Mouse (Mus musculus): ENCODE data around the gene Wwox. TPM values are rescaled to one million over a fixed set of nuclear protein-coding genes. Genes with fewer than 3 reads are reported as not detected.

Wwox gene
- polyA plus RNA-seq, 1 experiment from 2014 or later, result 3.5 TPM

DNA sequence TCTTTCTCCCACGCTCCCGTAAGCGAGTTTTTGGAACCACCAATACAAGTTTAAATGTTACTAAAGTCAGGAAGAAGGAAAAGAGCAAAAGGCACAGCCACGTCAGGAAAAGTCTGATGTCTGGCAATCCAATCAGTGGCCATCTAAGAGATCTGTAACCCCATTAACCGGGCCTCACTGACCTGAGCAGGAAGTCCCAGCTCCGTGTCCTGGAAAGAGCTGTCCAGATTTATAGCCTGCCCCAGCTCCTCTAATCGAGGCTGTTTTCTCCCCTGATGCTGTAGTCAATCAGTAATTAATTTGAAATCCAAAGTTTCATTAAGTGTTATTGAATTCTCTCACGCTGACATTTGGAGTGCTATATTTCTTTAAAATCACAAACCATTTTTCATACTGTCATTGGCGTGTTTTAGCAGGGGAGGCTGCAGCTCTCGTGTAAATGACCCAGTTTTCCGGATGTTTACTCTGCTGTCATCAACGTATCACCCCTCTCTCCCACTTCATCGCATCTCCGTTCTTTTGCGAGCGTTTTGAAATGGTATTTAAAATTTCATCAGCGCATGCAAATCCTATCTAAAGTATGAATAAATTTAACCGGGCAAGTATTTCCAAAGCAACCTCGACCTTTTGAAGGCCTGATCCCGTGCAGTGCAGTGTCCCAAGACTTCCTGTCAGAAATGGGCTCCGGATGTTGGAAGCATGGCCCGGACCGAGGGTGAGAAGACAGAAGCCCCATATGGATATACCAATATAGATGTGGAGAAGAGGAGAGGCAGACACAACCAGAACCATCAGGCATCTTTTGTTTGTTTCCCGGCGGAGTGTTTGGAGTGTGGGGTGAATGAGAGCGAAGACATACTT lies 72.8 kb downstream of the Wwox start:
- Histone ChIP-seq H3K4me1 (ENCODE audit: control insufficient read depth, low read depth, low read length) (no peaks in the 10 kb centered on the region), H3K4me2 (ENCODE audit: low read depth, low read length) (no peak overlapping the region), H3K4me3 (ENCODE audit: low read depth, low read length) (no peak overlapping the region), H3K36me3 (ENCODE audit: control insufficient read depth, insufficient read depth) (no peaks in the 10 kb centered on the region), H3K9ac (ENCODE audit: low read depth, low read length) (no peak overlapping the region), H3K27me3 (ENCODE audit: control insufficient read depth, insufficient read depth, low read depth, low read length) (no peaks in the 10 kb centered on the region), H3K9me3 (replicated peaks; ENCODE audit: control insufficient read depth, low read length) (no peaks in the 10 kb centered on the region), H3K27ac (ENCODE audit: low read length) (no peak overlapping the region)
- ATAC-seq (ENCODE audit: low read depth), result no peak
- WGBS (ENCODE audit: insufficient replicate concordance), result 69% methylated on average over 26 of the region's 26 CpGs

DNA sequence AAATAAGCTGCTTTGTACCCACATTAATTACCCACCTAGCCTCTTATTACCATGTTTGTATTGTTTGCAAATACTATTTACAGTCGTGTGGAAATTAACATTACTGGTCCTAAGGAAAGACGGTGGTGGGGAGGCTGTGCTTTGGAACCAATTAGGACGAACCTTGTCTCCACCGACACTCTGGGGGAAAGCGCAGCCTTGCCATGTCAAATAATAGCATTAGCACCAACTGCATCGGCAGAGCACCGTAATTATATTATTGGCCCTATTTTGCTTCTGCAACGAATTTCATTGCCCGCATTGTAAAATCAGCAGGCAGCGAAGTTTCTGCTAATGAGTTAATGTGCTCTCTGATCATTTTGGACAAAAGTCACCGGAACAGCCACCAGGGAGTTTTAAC lies 75.2 kb downstream of the Wwox start:
- WGBS (ENCODE audit: insufficient replicate concordance), result 82% methylated on average over 11 of the region's 11 CpGs
- Histone ChIP-seq H3K4me2 (ENCODE audit: low read depth, low read length) (no peak overlapping the region), H3K27me3 (ENCODE audit: control insufficient read depth, insufficient read depth, low read depth, low read length) (no peaks in the 10 kb centered on the region), H3K4me3 (ENCODE audit: low read depth, low read length) (no peak overlapping the region), H3K27ac (ENCODE audit: low read length) (no peak overlapping the region), H3K4me1 (ENCODE audit: control insufficient read depth, low read depth, low read length) (no peaks in the 10 kb centered on the region), H3K36me3 (ENCODE audit: control insufficient read depth, insufficient read depth) (no peaks in the 10 kb centered on the region), H3K9me3 (replicated peaks; ENCODE audit: control insufficient read depth, low read length) (no peaks in the 10 kb centered on the region), H3K9ac (ENCODE audit: low read depth, low read length) (no peak overlapping the region)
- ATAC-seq (ENCODE audit: low read depth), result no peak

DNA sequence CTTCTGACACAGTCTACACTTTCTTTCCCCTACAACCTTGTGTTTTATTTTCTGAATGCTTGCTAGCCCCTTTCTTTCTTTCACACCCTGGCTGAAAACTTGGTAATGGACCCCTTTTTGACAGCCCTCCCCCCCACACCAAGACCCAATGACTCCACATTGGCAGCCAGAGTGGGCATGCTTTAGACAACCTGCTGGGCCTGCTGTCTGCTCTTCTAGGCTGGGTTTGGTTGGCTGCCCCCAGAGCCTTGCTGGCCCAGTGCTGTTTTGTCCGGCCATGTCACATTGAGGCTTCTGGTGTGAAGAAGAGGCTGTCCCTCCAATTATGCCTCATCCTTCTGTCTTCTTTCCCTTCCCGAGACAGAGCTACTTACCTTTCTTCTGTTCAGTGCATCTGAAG lies 83.6 kb downstream of the Wwox start:
- no peaks in the 10 kb centered on the region for H3K36me3 ChIP-seq (ENCODE audit: control insufficient read depth, insufficient read depth)
- 58% methylated on average over 2 of the region's 2 CpGs for WGBS (ENCODE audit: insufficient replicate concordance)
- H3K9me3 ChIP-seq (replicated peaks; ENCODE audit: control insufficient read depth, low read length), result no peaks in the 10 kb centered on the region
- H3K27me3 ChIP-seq (ENCODE audit: control insufficient read depth, insufficient read depth, low read depth, low read length), result no peaks in the 10 kb centered on the region
- no peaks in the 10 kb centered on the region for H3K4me1 ChIP-seq (ENCODE audit: control insufficient read depth, low read depth, low read length)
- H3K9ac ChIP-seq (ENCODE audit: low read depth, low read length), result no peak overlapping the region
- no peak overlapping the region for H3K27ac ChIP-seq (ENCODE audit: low read length)
- no peak for ATAC-seq (ENCODE audit: low read depth)
- no peak overlapping the region for H3K4me2 ChIP-seq (ENCODE audit: low read depth, low read length)
- H3K4me3 ChIP-seq (ENCODE audit: low read depth, low read length), result no peak overlapping the region

DNA sequence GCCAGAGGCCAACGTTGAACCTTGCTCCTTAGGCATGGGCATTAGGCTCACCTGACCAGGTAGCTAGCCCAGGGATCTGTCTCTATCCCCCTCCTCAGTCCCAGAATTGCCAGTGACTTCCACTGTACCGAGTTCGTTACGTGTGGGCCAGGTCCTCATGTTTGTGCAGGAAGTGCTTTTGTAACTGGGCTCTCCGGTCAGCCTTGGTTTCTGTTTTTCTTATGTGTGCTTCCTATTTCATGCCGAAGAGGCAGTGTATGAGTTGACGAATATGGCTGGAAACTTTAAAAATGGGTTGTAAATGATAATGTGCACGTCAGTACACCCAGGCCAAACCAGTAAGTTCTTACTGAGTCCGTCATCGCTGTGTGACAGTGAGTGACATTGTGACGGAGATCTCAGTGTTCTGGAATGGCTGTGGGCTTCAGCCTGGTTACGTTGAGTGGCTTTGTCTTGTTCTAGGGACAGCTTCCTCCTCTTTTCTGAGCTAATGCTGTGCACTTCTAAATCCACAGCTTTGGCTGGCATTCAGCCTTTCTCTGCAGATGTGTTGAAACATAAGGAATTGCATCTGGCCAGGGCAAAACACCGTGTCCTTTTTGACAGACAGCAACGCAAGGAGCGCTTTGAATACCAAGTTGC lies 87.3 kb downstream of the Wwox start:
- no peak for ATAC-seq (ENCODE audit: low read depth)
- WGBS (ENCODE audit: insufficient replicate concordance), result 70% methylated on average over 15 of the region's 15 CpGs
- Histone ChIP-seq H3K4me2 (ENCODE audit: low read depth, low read length) (no peak overlapping the region; the same call in 1 of the 2 replicates), H3K27ac (ENCODE audit: low read length) (no peak overlapping the region), H3K4me1 (ENCODE audit: control insufficient read depth, low read depth, low read length) (no peaks in the 10 kb centered on the region), H3K9me3 (replicated peaks; ENCODE audit: control insufficient read depth, low read length) (no peaks in the 10 kb centered on the region), H3K9ac (ENCODE audit: low read depth, low read length) (no peak overlapping the region), H3K27me3 (ENCODE audit: control insufficient read depth, insufficient read depth, low read depth, low read length) (no peaks in the 10 kb centered on the region), H3K4me3 (ENCODE audit: low read depth, low read length) (no peak overlapping the region), H3K36me3 (ENCODE audit: control insufficient read depth, insufficient read depth) (no peaks in the 10 kb centered on the region)

DNA sequence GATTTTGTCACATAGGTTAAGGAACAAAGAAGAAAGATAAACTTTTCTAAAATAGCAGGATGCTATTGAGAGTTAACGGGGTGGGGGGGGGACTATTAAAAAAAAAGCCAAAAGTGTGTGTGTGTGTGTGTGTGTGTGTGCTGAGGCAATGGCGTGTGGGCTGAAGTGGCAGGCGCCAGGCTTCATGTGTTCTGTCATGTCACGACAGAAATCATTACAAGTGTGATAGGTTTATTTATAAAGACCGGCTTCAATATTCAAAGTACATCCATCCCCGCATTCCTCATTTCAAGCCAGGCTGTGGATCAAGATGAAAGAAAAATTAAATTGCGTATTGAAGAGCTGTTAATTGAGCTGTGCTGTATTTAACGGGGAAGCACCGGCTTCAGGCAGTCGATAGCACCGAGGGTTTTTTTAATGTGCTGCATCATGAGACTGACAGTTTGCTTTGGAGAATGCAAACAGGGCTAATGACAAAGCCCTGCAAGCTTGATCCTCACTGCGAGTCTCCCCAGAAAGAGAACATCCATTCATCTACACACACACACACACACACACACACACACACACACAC lies 88.3 kb downstream of the Wwox start:
- WGBS (ENCODE audit: insufficient replicate concordance), result 65% methylated on average over 12 of the region's 12 CpGs
- no peak overlapping the region for H3K9ac ChIP-seq (ENCODE audit: low read depth, low read length)

DNA sequence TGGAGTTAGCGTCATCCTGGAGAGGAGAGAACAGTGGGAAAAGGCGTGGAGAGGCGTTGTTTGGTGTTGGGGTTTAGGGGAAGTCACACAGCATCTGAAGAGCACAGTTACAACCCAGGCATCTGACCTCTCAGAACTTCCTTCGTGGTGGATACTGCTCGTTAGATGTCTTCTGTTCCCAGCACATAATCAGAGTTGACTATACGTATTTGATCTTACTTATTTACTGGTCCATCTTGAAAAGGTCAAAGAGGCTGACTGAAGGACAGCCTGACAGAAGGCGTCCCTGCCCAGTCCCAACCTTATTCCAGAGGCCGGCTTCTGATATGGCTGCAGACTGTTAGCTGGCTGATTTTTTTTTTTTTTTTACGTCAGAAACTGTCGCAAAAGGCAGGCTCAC lies 90.1 kb downstream of the Wwox start:
- no peaks in the 10 kb centered on the region for H3K9me3 ChIP-seq (replicated peaks; ENCODE audit: control insufficient read depth, low read length)
- H3K36me3 ChIP-seq (ENCODE audit: control insufficient read depth, insufficient read depth), result no peaks in the 10 kb centered on the region
- WGBS (ENCODE audit: insufficient replicate concordance), result 58% methylated on average over 10 of the region's 10 CpGs
- no peaks in the 10 kb centered on the region for H3K4me1 ChIP-seq (ENCODE audit: control insufficient read depth, low read depth, low read length)
- H3K4me3 ChIP-seq (ENCODE audit: low read depth, low read length), result no peak overlapping the region
- H3K27me3 ChIP-seq (ENCODE audit: control insufficient read depth, insufficient read depth, low read depth, low read length), result no peaks in the 10 kb centered on the region
- no peak overlapping the region for H3K27ac ChIP-seq (ENCODE audit: low read length)
- no peak for ATAC-seq (ENCODE audit: low read depth)
- no peak overlapping the region for H3K9ac ChIP-seq (ENCODE audit: low read depth, low read length)
- H3K4me2 ChIP-seq (ENCODE audit: low read depth, low read length), result no peak overlapping the region

More for the DNA sequence above, 88.3 kb downstream of the Wwox start:
- no peak overlapping the region for H3K4me3 ChIP-seq (ENCODE audit: low read depth, low read length)
- no peaks in the 10 kb centered on the region for H3K9me3 ChIP-seq (replicated peaks; ENCODE audit: control insufficient read depth, low read length)
- H3K27me3 ChIP-seq (ENCODE audit: control insufficient read depth, insufficient read depth, low read depth, low read length), result no peaks in the 10 kb centered on the region
- H3K4me2 ChIP-seq (ENCODE audit: low read depth, low read length), result no peak overlapping the region
- ATAC-seq (ENCODE audit: low read depth), result no peak
- H3K27ac ChIP-seq (ENCODE audit: low read length), result no peak overlapping the region
- no peaks in the 10 kb centered on the region for H3K4me1 ChIP-seq (ENCODE audit: control insufficient read depth, low read depth, low read length)
- H3K36me3 ChIP-seq (ENCODE audit: control insufficient read depth, insufficient read depth), result no peaks in the 10 kb centered on the region

DNA sequence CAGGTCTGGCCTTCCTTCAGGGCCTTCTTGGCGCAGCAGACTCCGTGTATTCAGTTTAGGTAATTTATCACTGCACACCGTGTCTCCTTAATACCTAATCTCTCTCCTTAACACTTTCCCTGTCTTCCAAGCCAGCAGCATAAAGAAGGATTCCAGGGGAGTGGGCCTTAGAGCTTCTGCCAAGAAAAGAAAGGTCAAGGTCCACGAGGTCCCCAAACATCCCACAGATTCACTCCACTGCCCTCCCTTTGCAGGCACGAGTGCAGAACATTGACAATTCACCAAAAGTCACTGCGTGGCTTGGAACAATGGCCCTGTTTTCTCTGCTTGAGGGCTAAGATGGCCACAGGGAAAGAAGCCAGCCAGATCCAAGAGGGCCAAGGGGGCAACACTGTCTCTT lies 96.7 kb downstream of the Wwox start:
- H3K36me3 ChIP-seq (ENCODE audit: control insufficient read depth, insufficient read depth), result no peaks in the 10 kb centered on the region
- no peaks in the 10 kb centered on the region for H3K27me3 ChIP-seq (ENCODE audit: control insufficient read depth, insufficient read depth, low read depth, low read length)
- no peak overlapping the region for H3K27ac ChIP-seq (ENCODE audit: low read length)
- 63% methylated on average over 6 of the region's 6 CpGs for WGBS (ENCODE audit: insufficient replicate concordance)
- H3K4me2 ChIP-seq (ENCODE audit: low read depth, low read length), result no peak overlapping the region
- ATAC-seq (ENCODE audit: low read depth), result no peak
- no peak overlapping the region for H3K9ac ChIP-seq (ENCODE audit: low read depth, low read length)
- no peaks in the 10 kb centered on the region for H3K4me1 ChIP-seq (ENCODE audit: control insufficient read depth, low read depth, low read length)
- H3K9me3 ChIP-seq (replicated peaks; ENCODE audit: control insufficient read depth, low read length), result no peaks in the 10 kb centered on the region
- H3K4me3 ChIP-seq (ENCODE audit: low read depth, low read length), result no peak overlapping the region

DNA sequence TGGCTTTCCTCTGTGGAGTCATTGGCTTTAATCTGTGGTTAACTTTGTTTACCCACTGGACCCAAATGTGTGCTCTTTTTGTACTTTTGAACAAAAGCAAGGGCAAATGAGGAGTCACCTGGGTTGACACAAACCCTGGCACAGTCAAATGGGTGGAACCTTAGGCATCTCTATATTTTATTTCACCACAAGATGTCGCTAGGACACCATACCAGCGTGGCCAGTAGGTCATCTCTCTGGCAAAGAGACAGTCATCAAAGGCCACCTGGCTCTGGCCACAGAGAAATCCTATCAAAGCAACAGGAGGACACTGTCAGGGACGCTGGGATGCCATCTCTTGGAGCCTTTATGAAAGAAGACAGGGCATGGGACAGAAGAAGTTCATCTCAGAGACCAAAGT lies 101.7 kb downstream of the Wwox start:
- Histone ChIP-seq H3K4me3 (ENCODE audit: low read depth, low read length) (no peak overlapping the region), H3K9ac (ENCODE audit: low read depth, low read length) (no peak overlapping the region), H3K36me3 (ENCODE audit: control insufficient read depth, insufficient read depth) (no peaks in the 10 kb centered on the region), H3K27me3 (ENCODE audit: control insufficient read depth, insufficient read depth, low read depth, low read length) (no peaks in the 10 kb centered on the region), H3K9me3 (replicated peaks; ENCODE audit: control insufficient read depth, low read length) (no peaks in the 10 kb centered on the region), H3K27ac (ENCODE audit: low read length) (no peak overlapping the region), H3K4me1 (ENCODE audit: control insufficient read depth, low read depth, low read length) (no peaks in the 10 kb centered on the region), H3K4me2 (ENCODE audit: low read depth, low read length) (no peak overlapping the region)
- WGBS (ENCODE audit: insufficient replicate concordance), result 9% methylated on average over 3 of the region's 3 CpGs
- no peak for ATAC-seq (ENCODE audit: low read depth)

DNA sequence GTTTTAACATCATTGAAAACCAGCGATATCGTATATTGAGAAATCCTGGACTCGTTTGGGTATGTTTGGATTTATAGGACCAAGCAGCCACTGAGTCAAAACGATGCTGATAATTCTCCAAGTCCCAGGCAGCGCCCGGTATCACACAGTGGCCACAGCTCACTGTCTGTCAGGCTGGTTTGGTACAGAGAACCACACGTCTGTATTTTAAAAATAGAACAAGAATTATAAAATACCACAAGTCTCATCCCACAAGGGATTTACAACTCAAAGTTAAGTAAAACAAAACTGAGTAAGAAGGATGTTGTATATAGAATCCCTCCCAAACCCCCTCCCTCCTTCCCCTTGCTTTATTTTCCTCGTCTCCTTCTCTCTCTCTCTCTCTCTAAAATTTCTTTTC lies 108.9 kb downstream of the Wwox start:
- 68% methylated on average over 8 of the region's 8 CpGs for WGBS (ENCODE audit: insufficient replicate concordance)
- Histone ChIP-seq H3K9ac (ENCODE audit: low read depth, low read length) (no peak overlapping the region), H3K4me2 (ENCODE audit: low read depth, low read length) (no peak overlapping the region), H3K36me3 (ENCODE audit: control insufficient read depth, insufficient read depth) (no peaks in the 10 kb centered on the region), H3K27ac (ENCODE audit: low read length) (no peak overlapping the region), H3K27me3 (ENCODE audit: control insufficient read depth, insufficient read depth, low read depth, low read length) (no peaks in the 10 kb centered on the region), H3K9me3 (replicated peaks; ENCODE audit: control insufficient read depth, low read length) (no peaks in the 10 kb centered on the region), H3K4me1 (ENCODE audit: control insufficient read depth, low read depth, low read length) (no peaks in the 10 kb centered on the region), H3K4me3 (ENCODE audit: low read depth, low read length) (no peak overlapping the region)
- no peak for ATAC-seq (ENCODE audit: low read depth)
